Mouse (Mus musculus) adrenal gland, postnatal 36 days (tissue): ENCODE results near the gene Timp2. TPM values are rescaled to one million over a fixed set of nuclear protein-coding genes. Genes with fewer than 3 reads are reported as not detected.
"Not testable (repeated sequence)": the region's sequence is repeated elsewhere in the genome, so short reads cannot be mapped to it uniquely, and the experiment has no call there.

Experiments used
- DNase-seq, 2 experiments: peaks; one replicate each; pipeline ENCODE4 v3.0.0; 2021; ENCODE audit warnings: mixed read lengths in 1 of 2
- long read RNA-seq, 2 experiments: library from polyadenylated mRNA; stranded (forward); transcript quantifications; one replicate each; pipeline ENCODE4 v2.0.0; 2021; ENCODE audit warnings: borderline sequencing depth in 2 of 2
- total RNA-seq, 2 experiments: library from RNA; stranded (reverse); gene quantifications; 2 replicates each; pipeline ENCODE4 v1.2.3; 2021

Timp2 gene
- total RNA-seq, result 100 to 1,000 TPM in 1 of 2 experiments, 10 to 100 TPM in 1; 84.0 to 156 TPM
- long read RNA-seq, experiment 1, transcript Timp2-201 (5 exons, 3,709 nt), result major isoform, 24 of 42 reads
- long read RNA-seq, experiment 1, partial matches to known transcripts, result 0 of 42 reads
- long read RNA-seq, experiment 1, other reads (novel, unspliced or antisense), result 18 of 42 reads
- long read RNA-seq, experiment 2, transcript Timp2-201 (5 exons, 3,709 nt), result major isoform, 28 of 41 reads
- long read RNA-seq, experiment 2, partial matches to known transcripts, result 1 of 41 reads
- long read RNA-seq, experiment 2, other reads (novel, unspliced or antisense), result 12 of 41 reads

DNA sequence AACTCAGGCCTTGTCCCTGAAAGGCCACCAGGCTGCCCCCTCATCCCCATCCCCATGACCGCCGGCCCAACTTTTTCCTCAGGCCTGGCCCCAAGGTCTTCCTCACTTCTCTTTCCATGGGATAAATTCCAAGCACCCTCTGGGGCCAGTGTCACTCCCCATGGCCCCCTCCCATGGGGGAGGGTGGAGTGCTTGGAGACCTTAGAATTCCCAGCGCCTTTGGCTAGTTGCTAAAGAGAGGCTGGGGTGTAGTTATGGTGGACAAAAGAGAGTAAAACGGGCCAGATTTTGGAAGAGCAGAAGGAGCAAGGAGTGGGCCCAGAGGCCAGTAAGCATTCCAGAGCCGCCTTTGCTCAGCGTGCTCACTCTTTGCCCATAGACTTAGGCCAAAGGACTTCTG is at the start of gene Timp2:
TSS of gene Timp2 (minus strand) at position 101 of the 400 bp plus-strand sequence.
- no peak for DNase-seq

- no peak for DNase-seq
Measured at GRCm38 (mm10) chr11:118405311-118405710, 49.8 kb upstream of the Timp2 start.

- DNase-seq, result no peak
Measured at GRCm38 (mm10) chr11:118403951-118404899, 48.7 kb upstream of the Timp2 start.

GRCm38 (mm10) chr11:118403183-118403582 is 47.6 kb upstream of the Timp2 start:
- DNase-seq, result no peak

GRCm38 (mm10) chr11:118401760-118402280 is 46.3 kb upstream of the Timp2 start, which contains the start of gene Lgals3bp:
Gene Lgals3bp (minus strand): TSS chr11:118402092.
- peak; percentile 71 to 77 for DNase-seq

DNA sequence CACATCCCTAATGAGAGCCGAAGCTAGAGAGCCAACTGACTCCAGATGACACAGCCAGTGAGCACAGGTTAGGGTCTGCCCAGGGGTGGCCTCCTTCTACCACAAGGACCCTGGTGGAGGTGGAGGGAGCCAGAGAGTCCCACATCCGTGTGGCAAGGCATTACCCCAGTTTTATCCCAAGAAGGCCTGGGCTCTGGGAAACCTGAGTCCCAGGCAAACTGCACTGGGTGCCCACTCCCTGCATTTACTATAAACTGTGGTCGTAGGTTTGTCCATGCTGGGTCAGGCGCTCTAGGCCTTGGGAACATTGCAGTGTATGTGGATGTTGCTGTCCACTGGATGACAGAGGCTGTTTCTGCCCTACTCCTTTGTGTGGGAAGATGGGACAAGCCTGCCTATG is 45.7 kb upstream of the Timp2 start:
- DNase-seq, result no peak

GRCm38 (mm10) chr11:118400566-118400936 is 45.0 kb upstream of the Timp2 start:
- DNase-seq, result no peak

- no peak for DNase-seq
Measured at GRCm38 (mm10) chr11:118399891-118400565, 44.5 kb upstream of the Timp2 start.

DNA sequence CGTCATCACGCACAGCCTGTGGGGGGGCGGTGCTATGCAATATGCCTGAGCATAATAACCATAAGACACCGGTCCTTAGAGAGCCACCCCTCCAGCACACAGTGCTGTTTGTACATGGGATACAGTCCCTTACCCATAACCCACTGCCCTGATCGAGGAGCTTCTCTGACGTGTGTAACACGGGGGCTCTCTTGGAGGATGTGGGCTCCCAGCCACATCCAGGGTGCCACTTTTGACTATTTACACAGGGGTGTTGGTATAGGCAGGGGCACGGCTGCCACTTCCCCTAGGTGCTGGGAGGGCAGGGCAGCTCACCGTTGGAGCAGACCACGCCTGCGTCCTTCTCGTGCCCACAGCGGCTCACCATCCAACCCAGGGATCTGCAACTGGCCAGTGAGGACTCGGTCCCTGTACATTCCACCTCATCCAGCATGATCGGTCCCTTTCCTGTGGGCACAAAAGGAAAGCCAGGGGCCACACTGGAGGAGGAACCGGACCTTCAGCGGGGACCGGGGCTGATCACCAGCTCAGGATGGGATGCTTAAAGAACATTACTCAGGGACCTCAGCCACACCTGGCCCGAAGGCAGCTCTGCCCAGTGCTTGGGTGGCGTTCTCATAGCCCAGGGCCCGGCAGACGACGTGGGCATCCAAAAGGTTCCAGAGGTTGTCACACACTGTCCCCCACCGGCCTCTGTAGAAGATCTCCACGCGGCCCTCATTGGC is 42.4 kb upstream of the Timp2 start:
- no peak for DNase-seq

DNA sequence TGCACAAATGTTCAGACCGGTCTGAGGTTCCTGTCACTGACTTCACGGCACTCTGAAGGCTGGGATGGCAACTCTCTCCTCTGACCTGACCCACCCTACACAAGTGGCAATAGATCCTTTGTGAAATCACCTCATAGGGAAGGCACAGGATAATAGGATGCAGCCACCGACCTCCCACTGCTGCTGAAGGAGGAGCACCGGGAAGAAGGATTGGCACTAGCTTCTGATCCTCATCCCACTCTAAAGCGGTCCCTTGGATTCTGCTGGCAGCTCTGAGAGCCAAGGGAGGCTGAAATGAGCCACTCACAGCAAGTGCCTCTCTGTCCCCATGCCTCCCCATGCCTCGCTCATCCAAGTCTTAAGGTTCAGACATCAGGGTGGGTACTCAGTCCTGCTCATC is 39.0 kb upstream of the Timp2 start:
- no peak for DNase-seq

GRCm38 (mm10) chr11:118393991-118394390 is 38.5 kb upstream of the Timp2 start:
- no peak for DNase-seq

DNA sequence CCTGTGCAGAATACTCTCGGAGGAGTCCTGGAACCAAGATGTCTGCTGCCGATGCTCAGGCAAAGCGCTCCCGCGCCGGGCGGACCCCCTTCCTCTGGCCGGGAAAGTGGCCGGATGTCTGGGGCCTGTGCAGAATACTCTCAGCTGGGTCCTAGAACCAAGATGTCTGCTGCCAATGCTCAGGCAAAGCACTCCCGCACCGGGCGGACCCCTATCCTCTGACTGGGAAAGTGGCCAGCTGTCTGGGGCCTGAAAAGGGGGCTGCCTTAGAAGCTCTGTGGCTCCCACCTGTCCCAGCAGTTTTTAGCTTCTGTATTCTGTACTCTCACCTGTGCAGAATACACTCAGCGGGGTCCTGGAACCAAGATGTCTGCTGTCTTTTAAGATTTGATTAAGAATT is 32.3 kb upstream of the Timp2 start:
- not testable (repeated sequence) for DNase-seq

DNA sequence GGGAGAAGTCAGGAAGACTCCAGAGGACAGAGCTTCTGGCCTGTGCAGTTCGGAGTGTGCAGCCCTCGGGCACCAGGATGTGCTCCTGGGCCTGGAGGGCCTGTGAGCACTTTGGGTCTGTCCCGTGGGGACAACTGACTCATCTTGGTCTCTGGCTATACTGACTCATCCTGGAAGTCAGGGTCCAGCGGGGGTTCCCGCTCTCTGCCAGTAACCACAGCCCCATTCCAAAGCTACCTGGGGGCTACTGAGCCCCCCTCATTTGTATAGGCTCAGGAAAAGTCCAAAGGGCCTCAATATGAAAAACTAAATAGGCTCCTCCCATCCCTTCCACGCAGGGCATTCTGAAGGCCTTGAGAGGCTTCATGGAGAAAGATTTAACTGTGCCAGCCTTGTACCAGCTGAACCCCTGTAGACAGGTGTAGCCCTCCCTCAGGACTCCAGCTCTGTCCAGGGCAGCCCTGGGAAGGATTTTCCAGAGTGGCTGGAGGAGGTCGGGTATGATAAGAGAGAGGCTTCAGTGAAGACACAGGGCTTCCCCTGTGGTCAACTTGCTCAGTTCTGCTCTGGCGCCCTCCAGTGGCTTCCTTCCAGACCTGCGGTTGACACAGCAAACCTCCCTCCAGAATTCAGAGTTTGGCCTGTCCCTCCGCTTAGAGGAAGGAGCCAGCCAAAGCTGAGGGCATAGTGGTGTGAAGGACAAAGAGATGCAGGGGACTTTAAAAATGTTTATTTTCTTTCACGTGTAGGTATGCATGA is 23.9 kb upstream of the Timp2 start:
- peak; percentile 90 to 92 for DNase-seq

GRCm38 (mm10) chr11:118378656-118379055 is 23.1 kb upstream of the Timp2 start:
- DNase-seq, result no peak

DNA sequence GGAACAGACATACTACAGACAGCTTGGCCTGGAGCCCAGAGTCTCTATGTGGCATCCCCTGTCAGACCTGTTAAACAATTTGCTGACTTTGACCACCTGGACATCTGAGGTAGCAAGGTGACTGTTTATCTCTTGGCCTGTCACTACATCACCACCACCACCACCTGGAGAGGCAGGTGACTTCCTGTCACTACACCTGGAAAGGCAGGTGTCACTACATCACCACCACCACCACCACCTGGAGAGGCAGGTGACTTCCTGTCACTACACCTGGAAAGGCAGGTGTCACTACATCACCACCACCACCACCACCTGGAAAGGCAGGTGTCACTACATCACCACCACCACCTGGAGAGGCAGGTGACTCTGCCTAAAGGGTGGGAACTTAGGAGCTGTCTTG is 20.8 kb upstream of the Timp2 start:
- not testable (repeated sequence) for DNase-seq

- peak; percentile 48 to 68 for DNase-seq
Measured at GRCm38 (mm10) chr11:118375881-118376280, 20.3 kb upstream of the Timp2 start.

DNA sequence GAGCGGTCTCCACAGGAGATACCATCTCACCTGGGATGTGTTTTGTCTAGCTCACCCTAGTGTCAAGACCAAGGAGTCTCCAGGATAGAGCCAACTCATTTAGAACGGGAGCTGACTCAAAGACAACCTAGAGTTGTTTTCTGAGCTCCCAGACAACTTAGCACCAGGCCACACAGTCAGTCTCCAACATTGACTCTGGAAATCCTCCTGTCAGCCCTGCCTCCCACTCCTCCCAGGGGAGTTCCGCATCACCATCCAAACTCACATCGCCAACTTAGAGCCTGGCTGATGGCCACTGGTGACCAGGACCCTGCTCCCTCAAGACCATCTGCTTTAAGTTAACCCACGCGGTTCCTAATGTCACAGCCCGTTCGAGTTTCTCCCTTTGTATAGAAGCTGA is 19.9 kb upstream of the Timp2 start:
- no peak for DNase-seq

- DNase-seq, result no peak
Measured at GRCm38 (mm10) chr11:118375006-118375405, 19.5 kb upstream of the Timp2 start.

DNA sequence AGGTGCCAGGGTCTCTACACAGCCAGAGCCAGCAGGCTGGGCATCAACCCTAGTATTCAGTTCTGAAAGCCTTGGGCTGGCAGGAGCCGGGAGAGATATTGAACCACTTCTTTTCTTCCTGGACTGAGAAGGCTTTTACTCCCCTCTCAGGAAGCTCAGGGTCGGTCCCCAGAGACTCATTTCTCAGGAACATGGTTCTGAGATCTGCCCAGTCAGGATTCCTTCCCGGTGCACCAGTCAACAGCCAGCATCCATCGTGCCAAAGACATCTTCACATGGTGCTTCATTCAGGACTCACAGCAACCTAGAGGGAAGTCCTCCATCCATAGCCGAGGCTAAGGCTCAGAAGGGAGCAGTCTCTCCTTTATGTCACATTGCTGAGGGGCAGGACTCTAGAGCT is 19.0 kb upstream of the Timp2 start:
- no peak for DNase-seq

DNA sequence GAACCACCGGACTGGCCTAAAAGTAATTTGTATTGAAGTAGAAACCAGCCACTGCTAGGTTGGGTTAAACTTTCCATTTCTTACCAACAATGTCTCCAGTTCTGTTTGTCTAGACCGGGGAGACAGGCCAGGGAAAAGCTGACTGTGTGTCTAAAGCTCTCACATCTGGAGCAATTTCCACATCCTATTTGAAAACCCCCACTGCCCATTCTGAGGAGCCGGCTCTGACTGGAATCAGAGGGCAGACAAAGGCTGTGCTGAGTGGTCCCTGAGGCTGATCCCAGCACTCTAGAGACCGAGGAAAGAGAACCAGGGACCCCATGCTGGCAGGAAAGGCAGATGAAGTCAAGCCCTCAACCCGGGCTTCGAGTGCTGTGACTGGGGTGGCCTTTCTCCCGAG is 17.1 kb upstream of the Timp2 start:
- no peak for DNase-seq

- no peak for DNase-seq
Measured at GRCm38 (mm10) chr11:118371876-118372275, 16.3 kb upstream of the Timp2 start.
